Mouse (Mus musculus) erythroblast, embryonic 14.5 days (primary cell): Measurements from ENCODE around the gene Rubcnl. TPM values are rescaled to one million over a fixed set of nuclear protein-coding genes. Genes with fewer than 3 reads are reported as not detected.

ENCODE experiments used
- H3K27me3 ChIP-seq: 2 replicates; pipeline ENCODE4 v1.6.1; 2012; ENCODE audit warnings: inconsistent platforms; ENCODE audit not compliant: control insufficient read depth
- H3K36me3 ChIP-seq: 2 replicates; pipeline ENCODE4 v1.6.1; 2012; ENCODE audit warnings: mild to moderate bottlenecking, inconsistent platforms; ENCODE audit not compliant: control insufficient read depth
- H3K4me1 ChIP-seq: 2 replicates; pipeline ENCODE4 v1.6.1; 2012; ENCODE audit warnings: inconsistent platforms; ENCODE audit not compliant: control insufficient read depth
- H3K4me3 ChIP-seq: replicated peaks from 2 replicates; pipeline ENCODE3; 2012; ENCODE audit warnings: moderate library complexity, mild to moderate bottlenecking, inconsistent platforms
- H3K9me3 ChIP-seq: 2 replicates; pipeline ENCODE4 v1.6.1; 2012; ENCODE audit warnings: low read length, inconsistent platforms, mixed read lengths; ENCODE audit not compliant: control insufficient read depth
- GATA1 ChIP-seq: IDR thresholded peaks from 2 replicates; pipeline ENCODE4 v1.6.1; 2012; ENCODE audit warnings: low read length, inconsistent platforms, mixed read lengths
- TAL1 ChIP-seq: IDR thresholded peaks from 3 replicates; pipeline ENCODE4 v1.6.1; 2012; ENCODE audit warnings: low read length, inconsistent platforms, mixed read lengths
- polyA plus RNA-seq: library from polyadenylated mRNA; stranded (reverse); fragments of >175 nt; gene quantifications from 2 replicates; pipeline ENCODE4 v1.2.3, GENCODE M21; 2012

Rubcnl gene
- polyA plus RNA-seq, 1 experiment, result 0.01 TPM

- Histone ChIP-seq H3K4me3 (no peak overlapping the region), H3K36me3 (no peaks in the 10 kb centered on the region), H3K27me3 (no peaks in the 10 kb centered on the region), H3K9me3 (peaks cover 2% of the 10 kb centered on the region; the same call in 1 of the 2 replicates), H3K4me1 (peaks cover 1% of the 10 kb centered on the region)
- TF ChIP-seq TAL1 (no peak), GATA1 (no peak)
These were observed 44.7 kb downstream of the Rubcnl start for GRCm38 (mm10) chr14:75060562-75060961.

- H3K27me3 ChIP-seq, result peaks cover 5% of the 10 kb centered on the region
- peaks cover 2% of the 10 kb centered on the region; the same call in 1 of the 2 replicates for H3K9me3 ChIP-seq
- no peaks in the 10 kb centered on the region for H3K36me3 ChIP-seq
- H3K4me3 ChIP-seq, result no peak overlapping the region
- TF ChIP-seq GATA1, result no peak
- no peak for TF ChIP-seq TAL1
- no peaks in the 10 kb centered on the region; the same call in 1 of the 2 replicates for H3K4me1 ChIP-seq
These were observed 48.1 kb downstream of the Rubcnl start for GRCm38 (mm10) chr14:75063936-75064335.

GRCm38 (mm10) chr14:75064520-75064919 is 48.7 kb downstream of the Rubcnl start:
- Histone ChIP-seq H3K4me3 (no peak overlapping the region), H3K4me1 (no peaks in the 10 kb centered on the region; the same call in 1 of the 2 replicates), H3K36me3 (no peaks in the 10 kb centered on the region), H3K9me3 (peaks cover 2% of the 10 kb centered on the region; the same call in 1 of the 2 replicates), H3K27me3 (peaks cover 6% of the 10 kb centered on the region)
- no peak for TF ChIP-seq GATA1
- TF ChIP-seq TAL1, result no peak

- Histone ChIP-seq H3K4me3 (no peak overlapping the region), H3K27me3 (peaks cover 6% of the 10 kb centered on the region), H3K9me3 (peaks cover 2% of the 10 kb centered on the region; the same call in 1 of the 2 replicates), H3K4me1 (no peaks in the 10 kb centered on the region; the same call in 1 of the 2 replicates), H3K36me3 (no peaks in the 10 kb centered on the region)
- no peak for TF ChIP-seq TAL1
- TF ChIP-seq GATA1, result no peak
These were observed 49.4 kb downstream of the Rubcnl start for GRCm38 (mm10) chr14:75065211-75065610.

GRCm38 (mm10) chr14:75068430-75069112 is 52.7 kb downstream of the Rubcnl start:
- Histone ChIP-seq H3K4me3 (no peak overlapping the region), H3K36me3 (no peaks in the 10 kb centered on the region), H3K27me3 (peaks cover 6% of the 10 kb centered on the region), H3K4me1 (no peaks in the 10 kb centered on the region; the same call in 1 of the 2 replicates), H3K9me3 (peaks cover 2% of the 10 kb centered on the region; the same call in 1 of the 2 replicates)
- no peak for TF ChIP-seq GATA1
- no peak for TF ChIP-seq TAL1

- H3K4me3 ChIP-seq, result no peak overlapping the region
- H3K4me1 ChIP-seq, result no peaks in the 10 kb centered on the region; the same call in 1 of the 2 replicates
- peaks cover 2% of the 10 kb centered on the region; the same call in 1 of the 2 replicates for H3K9me3 ChIP-seq
- peaks cover 6% of the 10 kb centered on the region for H3K27me3 ChIP-seq
- TF ChIP-seq GATA1 (no peak), TAL1 (no peak)
- H3K36me3 ChIP-seq, result no peaks in the 10 kb centered on the region
These were observed 53.6 kb downstream of the Rubcnl start for GRCm38 (mm10) chr14:75069356-75069979.

- H3K4me3 ChIP-seq, result no peak overlapping the region
- no peaks in the 10 kb centered on the region; the same call in 1 of the 2 replicates for H3K4me1 ChIP-seq
- H3K36me3 ChIP-seq, result no peaks in the 10 kb centered on the region
- peaks cover 6% of the 10 kb centered on the region for H3K27me3 ChIP-seq
- TF ChIP-seq TAL1 (no peak), GATA1 (no peak)
- H3K9me3 ChIP-seq, result no peaks in the 10 kb centered on the region
These were observed 55.3 kb downstream of the Rubcnl start for GRCm38 (mm10) chr14:75071091-75071490.

GRCm38 (mm10) chr14:75075299-75076180 is 59.7 kb downstream of the Rubcnl start:
- Histone ChIP-seq H3K27me3 (no peaks in the 10 kb centered on the region), H3K9me3 (no peaks in the 10 kb centered on the region), H3K4me1 (no peaks in the 10 kb centered on the region), H3K36me3 (no peaks in the 10 kb centered on the region), H3K4me3 (no peak overlapping the region)
- TF ChIP-seq GATA1, result no peak
- TF ChIP-seq TAL1, result no peak

GRCm38 (mm10) chr14:75077946-75078345 is 62.1 kb downstream of the Rubcnl start:
- Histone ChIP-seq H3K27me3 (no peaks in the 10 kb centered on the region), H3K36me3 (no peaks in the 10 kb centered on the region), H3K9me3 (no peaks in the 10 kb centered on the region), H3K4me3 (no peak overlapping the region), H3K4me1 (no peaks in the 10 kb centered on the region)
- no peak for TF ChIP-seq TAL1
- no peak for TF ChIP-seq GATA1

Other genes starting within 250 kb of the Rubcnl start
- 0.31 and 0.51 TPM in 2 replicates for gene Lrch1, start 68.2 kb upstream of the Rubcnl start, polyA plus RNA-seq
- gene Lrrc63, start 114.9 kb downstream of the Rubcnl start, polyA plus RNA-seq, result not detected in 2 replicates
- 0.15 and 0.19 TPM in 2 replicates for gene Lcp1, start 115.1 kb downstream of the Rubcnl start, polyA plus RNA-seq
- gene Cpb2, start 226.3 kb downstream of the Rubcnl start, polyA plus RNA-seq, result not detected in 2 replicates